Mouse (Mus musculus): ENCODE measurements around the gene Grik2. TPM values are rescaled to one million over a fixed set of nuclear protein-coding genes. Genes with fewer than 3 reads are reported as not detected.

Grik2 gene
- polyA plus RNA-seq, 1 experiment from 2014 or later: 6.5 TPM

DNA sequence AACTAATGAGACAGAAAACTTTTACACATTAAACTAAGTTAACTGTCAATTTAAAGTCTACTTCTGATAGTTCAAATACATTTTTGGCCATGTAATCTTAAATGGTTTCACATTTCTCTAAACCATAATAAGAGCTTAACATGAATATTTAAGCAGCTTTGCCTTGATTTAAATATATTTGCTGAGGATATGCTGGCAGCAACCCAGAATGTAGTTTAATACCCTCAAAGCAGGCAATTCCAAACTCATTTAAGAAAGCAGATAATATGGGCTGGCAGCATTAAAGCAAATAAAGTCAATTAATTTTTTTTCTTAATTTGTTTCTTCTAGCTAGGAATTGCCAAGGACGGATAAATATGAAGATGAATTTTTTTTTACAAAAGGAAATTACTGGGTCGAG, 56.7 kb downstream of the Grik2 start:
- no peak overlapping the region for H3K4me3 ChIP-seq (ENCODE audit: low read length)
- H3K27ac ChIP-seq (ENCODE audit: low read depth, low read length): no peak overlapping the region

DNA sequence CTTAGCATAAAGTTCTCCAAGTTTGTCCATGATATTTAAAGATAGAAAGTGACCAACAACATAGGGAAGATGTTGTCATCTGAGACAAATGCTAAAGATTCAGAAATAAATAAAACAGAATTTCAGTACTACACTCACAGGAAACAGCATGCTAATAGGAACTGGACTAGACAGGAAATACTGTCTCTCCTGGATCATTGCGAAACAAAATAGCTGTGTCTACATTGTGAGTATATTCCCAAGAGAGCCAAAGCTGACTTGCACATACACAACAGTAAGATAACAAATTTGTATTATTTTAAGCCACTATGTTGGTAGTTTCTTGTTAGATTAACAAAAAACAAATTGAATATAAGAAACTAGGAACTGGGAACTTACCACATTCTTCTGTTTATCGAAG, 64.9 kb downstream of the Grik2 start:
- Histone ChIP-seq H3K27me3 (ENCODE audit: control insufficient read depth, insufficient read depth, low read length) (no peaks in the 10 kb centered on the region), H3K4me2 (replicated peaks; ENCODE audit: low read depth, low read length) (no peak overlapping the region), H3K27ac (ENCODE audit: low read depth, low read length) (no peak overlapping the region), H3K9me3 (ENCODE audit: control insufficient read depth, low read length) (no peaks in the 10 kb centered on the region), H3K36me3 (ENCODE audit: control insufficient read depth, insufficient read depth, low read length) (no peaks in the 10 kb centered on the region), H3K4me1 (ENCODE audit: control insufficient read depth, insufficient read depth, low read length) (no peaks in the 10 kb centered on the region), H3K4me3 (ENCODE audit: low read length) (no peak overlapping the region), H3K9ac (ENCODE audit: low read depth, low read length) (no peak overlapping the region)
- 87% methylated on average over 2 of the region's 2 CpGs for WGBS
- ATAC-seq (ENCODE audit: low FRiP score, low TSS enrichment): no peak

More for the DNA sequence above, 56.7 kb downstream of the Grik2 start:
- WGBS: 86% methylated on average over 2 of the region's 2 CpGs
- no peaks in the 10 kb centered on the region for H3K4me1 ChIP-seq (ENCODE audit: control insufficient read depth, insufficient read depth, low read length)
- H3K9ac ChIP-seq (ENCODE audit: low read depth, low read length): no peak overlapping the region
- H3K9me3 ChIP-seq (ENCODE audit: control insufficient read depth, low read length): no peaks in the 10 kb centered on the region
- no peak overlapping the region for H3K4me2 ChIP-seq (replicated peaks; ENCODE audit: low read depth, low read length)
- no peak for ATAC-seq (ENCODE audit: low FRiP score, low TSS enrichment)
- H3K27me3 ChIP-seq (ENCODE audit: control insufficient read depth, insufficient read depth, low read length): no peaks in the 10 kb centered on the region
- H3K36me3 ChIP-seq (ENCODE audit: control insufficient read depth, insufficient read depth, low read length): no peaks in the 10 kb centered on the region

DNA sequence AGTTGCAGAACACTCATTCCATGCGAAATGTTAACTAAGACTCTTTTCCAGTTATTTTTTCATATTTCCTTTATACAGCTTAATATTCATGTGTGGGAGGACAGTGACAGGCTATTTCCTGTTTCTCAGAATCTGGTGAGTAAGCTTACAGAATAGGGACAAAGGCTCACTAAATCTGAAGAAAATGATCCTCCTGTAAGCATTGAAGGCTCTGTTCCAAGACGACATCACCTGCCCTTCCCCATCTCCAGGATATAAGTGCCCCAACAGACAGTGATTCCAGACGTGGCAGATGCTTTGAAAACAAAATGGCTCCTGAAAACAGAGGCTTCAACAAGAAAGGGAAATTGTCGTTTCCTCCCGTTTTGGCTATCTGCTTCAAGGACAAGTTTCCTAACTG, 71.7 kb downstream of the Grik2 start:
- Histone ChIP-seq H3K4me1 (ENCODE audit: control insufficient read depth, insufficient read depth, low read length) (no peaks in the 10 kb centered on the region), H3K27ac (ENCODE audit: low read depth, low read length) (no peak overlapping the region), H3K9ac (ENCODE audit: low read depth, low read length) (no peak overlapping the region), H3K4me2 (replicated peaks; ENCODE audit: low read depth, low read length) (no peak overlapping the region), H3K36me3 (ENCODE audit: control insufficient read depth, insufficient read depth, low read length) (no peaks in the 10 kb centered on the region), H3K4me3 (ENCODE audit: low read length) (no peak overlapping the region), H3K9me3 (ENCODE audit: control insufficient read depth, low read length) (no peaks in the 10 kb centered on the region), H3K27me3 (ENCODE audit: control insufficient read depth, insufficient read depth, low read length) (no peaks in the 10 kb centered on the region)
- ATAC-seq (ENCODE audit: low FRiP score, low TSS enrichment): no peak
- 55% methylated on average over 5 of the region's 5 CpGs for WGBS

DNA sequence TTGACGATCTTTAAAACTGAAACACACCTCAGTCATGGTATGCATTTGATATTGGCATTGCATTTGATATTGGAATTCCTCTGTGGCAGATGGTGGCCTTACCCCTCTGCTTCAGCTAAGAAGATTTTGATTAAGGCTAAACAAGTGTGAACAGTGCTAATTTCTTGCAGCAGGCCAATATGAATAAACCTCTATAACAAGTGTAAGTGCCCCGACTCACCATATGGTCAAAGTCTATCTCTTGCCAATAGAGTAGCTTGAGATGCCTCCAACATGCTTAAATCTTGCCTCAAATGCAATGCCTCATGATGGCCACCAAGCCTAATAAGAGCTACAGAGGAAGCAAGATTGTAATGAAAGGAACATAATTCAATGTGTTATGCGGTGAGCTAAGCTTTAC, 78.8 kb downstream of the Grik2 start:
- Histone ChIP-seq H3K9ac (ENCODE audit: low read depth, low read length) (no peak overlapping the region), H3K27me3 (ENCODE audit: control insufficient read depth, insufficient read depth, low read length) (no peaks in the 10 kb centered on the region), H3K4me3 (ENCODE audit: low read length) (no peak overlapping the region), H3K4me1 (ENCODE audit: control insufficient read depth, insufficient read depth, low read length) (no peaks in the 10 kb centered on the region), H3K4me2 (replicated peaks; ENCODE audit: low read depth, low read length) (no peak overlapping the region), H3K27ac (ENCODE audit: low read depth, low read length) (no peak overlapping the region), H3K36me3 (ENCODE audit: control insufficient read depth, insufficient read depth, low read length) (no peaks in the 10 kb centered on the region), H3K9me3 (ENCODE audit: control insufficient read depth, low read length) (no peaks in the 10 kb centered on the region)
- whole genome bisulfite sequencing: 94% methylated on average over 3 of the region's 3 CpGs
- no peak for ATAC-seq (ENCODE audit: low FRiP score, low TSS enrichment)

DNA sequence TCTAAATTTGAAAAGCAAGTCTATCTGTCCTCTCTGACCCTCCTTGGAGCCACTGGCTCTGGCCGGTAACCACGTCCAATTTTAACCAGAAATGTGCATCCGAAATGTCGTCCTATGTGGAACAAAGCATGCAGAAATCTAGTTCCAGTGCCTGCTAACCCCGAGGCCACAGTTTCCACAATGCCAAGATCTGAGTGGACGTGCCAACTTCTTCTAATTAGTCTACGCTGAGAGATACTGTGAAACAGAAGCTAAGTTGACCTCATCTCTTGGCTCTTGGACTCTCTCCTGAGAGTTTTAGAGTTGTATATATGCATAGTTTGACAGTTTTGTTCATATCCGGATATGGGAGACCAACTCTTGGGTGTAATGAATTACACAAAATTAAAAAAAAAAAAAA, 84.1 kb downstream of the Grik2 start:
- WGBS: 94% methylated on average over 8 of the region's 8 CpGs
- no peak for ATAC-seq (ENCODE audit: low FRiP score, low TSS enrichment)

DNA sequence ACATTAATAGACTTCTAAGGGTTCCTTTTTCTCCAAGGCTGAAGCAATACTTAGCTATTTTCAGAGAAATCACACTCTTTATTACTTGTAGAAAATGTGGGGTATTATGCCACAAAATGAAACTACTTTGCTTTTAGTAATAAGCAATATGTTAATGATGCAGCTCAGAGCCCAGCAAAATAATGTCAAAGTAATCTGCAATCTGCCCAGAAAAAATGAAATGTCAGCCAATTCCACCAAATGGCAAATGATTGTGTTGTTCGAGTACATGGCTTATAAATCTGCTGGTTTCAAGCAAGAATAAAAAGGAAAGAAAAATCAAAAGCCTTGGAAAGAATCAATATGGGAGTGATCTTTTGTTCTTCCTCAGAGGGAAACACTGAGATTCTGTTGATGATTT, 136.2 kb downstream of the Grik2 start:
- no peaks in the 10 kb centered on the region for H3K9me3 ChIP-seq (ENCODE audit: control insufficient read depth, low read length)
- no peaks in the 10 kb centered on the region for H3K36me3 ChIP-seq (ENCODE audit: control insufficient read depth, insufficient read depth, low read length)
- ATAC-seq (ENCODE audit: low FRiP score, low TSS enrichment): no peak
- WGBS: 70% methylated on average over 1 of the region's 1 CpGs
- H3K4me2 ChIP-seq (replicated peaks; ENCODE audit: low read depth, low read length): no peak overlapping the region
- no peaks in the 10 kb centered on the region for H3K27me3 ChIP-seq (ENCODE audit: control insufficient read depth, insufficient read depth, low read length)
- H3K27ac ChIP-seq (ENCODE audit: low read depth, low read length): no peak overlapping the region
- H3K9ac ChIP-seq (ENCODE audit: low read depth, low read length): no peak overlapping the region
- no peak overlapping the region for H3K4me3 ChIP-seq (ENCODE audit: low read length)
- no peaks in the 10 kb centered on the region for H3K4me1 ChIP-seq (ENCODE audit: control insufficient read depth, insufficient read depth, low read length)

More for the DNA sequence above, 84.1 kb downstream of the Grik2 start:
- no peaks in the 10 kb centered on the region for H3K27me3 ChIP-seq (ENCODE audit: control insufficient read depth, insufficient read depth, low read length)
- no peaks in the 10 kb centered on the region for H3K9me3 ChIP-seq (ENCODE audit: control insufficient read depth, low read length)
- no peak overlapping the region for H3K27ac ChIP-seq (ENCODE audit: low read depth, low read length)
- H3K4me1 ChIP-seq (ENCODE audit: control insufficient read depth, insufficient read depth, low read length): no peaks in the 10 kb centered on the region
- no peaks in the 10 kb centered on the region for H3K36me3 ChIP-seq (ENCODE audit: control insufficient read depth, insufficient read depth, low read length)
- no peak overlapping the region for H3K9ac ChIP-seq (ENCODE audit: low read depth, low read length)
- no peak overlapping the region for H3K4me2 ChIP-seq (replicated peaks; ENCODE audit: low read depth, low read length)
- no peak overlapping the region for H3K4me3 ChIP-seq (ENCODE audit: low read length)

DNA sequence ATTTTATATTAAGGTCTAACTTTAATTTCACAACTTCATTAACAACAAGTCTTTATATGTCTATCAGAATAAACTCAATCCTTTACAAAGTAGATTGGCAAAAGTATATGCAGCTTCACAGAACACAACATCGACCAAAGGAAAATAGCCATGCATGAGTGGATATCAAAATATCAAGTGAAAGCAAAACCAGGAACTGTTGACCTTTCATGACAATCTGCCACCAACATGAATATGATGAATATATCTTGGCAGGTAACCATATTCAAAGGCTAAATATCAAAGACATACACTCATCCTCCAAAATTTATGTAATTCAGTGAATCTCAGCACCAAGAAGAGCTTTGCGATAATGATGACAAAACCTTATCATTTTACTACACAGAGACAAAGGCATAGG, 141.4 kb downstream of the Grik2 start:
- ATAC-seq (ENCODE audit: low FRiP score, low TSS enrichment): no peak
- no peaks in the 10 kb centered on the region for H3K4me1 ChIP-seq (ENCODE audit: control insufficient read depth, insufficient read depth, low read length)
- 82% methylated on average over 2 of the region's 2 CpGs for WGBS

DNA sequence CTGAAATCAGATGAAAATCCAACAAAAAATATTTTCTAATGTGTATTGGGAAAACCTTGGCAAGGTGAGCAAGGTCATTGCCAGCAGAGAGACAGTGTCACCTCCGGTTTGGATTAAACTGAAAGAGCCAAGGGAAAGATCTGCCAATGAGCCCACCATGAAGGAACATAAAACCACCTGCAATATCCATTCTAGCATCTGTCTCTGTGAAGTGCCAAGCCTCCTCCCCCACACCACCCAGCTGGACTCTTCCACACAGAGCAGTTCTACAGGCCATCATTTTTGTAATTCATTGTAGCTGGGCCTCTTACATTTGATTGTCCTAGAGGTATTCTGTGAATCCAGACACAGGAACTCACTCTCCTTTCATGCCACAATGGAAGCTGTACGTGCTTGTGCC, 148.7 kb downstream of the Grik2 start:
- Histone ChIP-seq H3K36me3 (ENCODE audit: control insufficient read depth, insufficient read depth, low read length) (no peaks in the 10 kb centered on the region), H3K4me2 (replicated peaks; ENCODE audit: low read depth, low read length) (no peak overlapping the region)
- ATAC-seq (ENCODE audit: low FRiP score, low TSS enrichment): no peak

More for the DNA sequence above, 141.4 kb downstream of the Grik2 start:
- Histone ChIP-seq H3K36me3 (ENCODE audit: control insufficient read depth, insufficient read depth, low read length) (no peaks in the 10 kb centered on the region), H3K9ac (ENCODE audit: low read depth, low read length) (no peak overlapping the region), H3K4me3 (ENCODE audit: low read length) (no peak overlapping the region), H3K4me2 (replicated peaks; ENCODE audit: low read depth, low read length) (no peak overlapping the region), H3K9me3 (ENCODE audit: control insufficient read depth, low read length) (no peaks in the 10 kb centered on the region), H3K27ac (ENCODE audit: low read depth, low read length) (no peak overlapping the region), H3K27me3 (ENCODE audit: control insufficient read depth, insufficient read depth, low read length) (no peaks in the 10 kb centered on the region)

DNA sequence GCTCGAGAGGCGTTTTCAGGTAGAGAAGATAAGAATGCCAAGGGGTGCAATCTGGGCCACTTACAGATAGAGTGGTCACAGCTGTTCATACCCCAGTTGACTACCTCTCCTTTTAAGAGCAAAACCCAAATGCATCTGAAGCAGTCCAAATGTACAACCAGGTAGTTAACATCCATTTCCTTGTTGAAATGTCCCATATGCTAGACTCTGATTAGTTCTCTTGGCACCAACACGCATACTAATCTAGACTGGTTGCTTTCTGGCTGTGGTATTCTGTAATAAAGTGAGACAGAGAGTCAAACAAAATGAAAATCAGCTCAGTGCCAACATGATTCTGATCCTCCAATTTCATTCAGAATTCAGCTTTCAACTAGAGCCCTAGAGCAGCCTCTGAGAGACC, 164.6 kb downstream of the Grik2 start:
- H3K27me3 ChIP-seq (ENCODE audit: control insufficient read depth, insufficient read depth, low read length): no peaks in the 10 kb centered on the region
- no peaks in the 10 kb centered on the region for H3K4me1 ChIP-seq (ENCODE audit: control insufficient read depth, insufficient read depth, low read length)
- H3K4me2 ChIP-seq (replicated peaks; ENCODE audit: low read depth, low read length): no peak overlapping the region
- H3K27ac ChIP-seq (ENCODE audit: low read depth, low read length): no peak overlapping the region
- WGBS: 82% methylated on average over 3 of the region's 3 CpGs
- no peak overlapping the region for H3K9ac ChIP-seq (ENCODE audit: low read depth, low read length)
- no peaks in the 10 kb centered on the region for H3K9me3 ChIP-seq (ENCODE audit: control insufficient read depth, low read length)
- H3K4me3 ChIP-seq (ENCODE audit: low read length): no peak overlapping the region
- no peaks in the 10 kb centered on the region for H3K36me3 ChIP-seq (ENCODE audit: control insufficient read depth, insufficient read depth, low read length)
- ATAC-seq (ENCODE audit: low FRiP score, low TSS enrichment): no peak

More for the DNA sequence above, 148.7 kb downstream of the Grik2 start:
- Histone ChIP-seq H3K4me1 (ENCODE audit: control insufficient read depth, insufficient read depth, low read length) (no peaks in the 10 kb centered on the region), H3K27me3 (ENCODE audit: control insufficient read depth, insufficient read depth, low read length) (no peaks in the 10 kb centered on the region), H3K27ac (ENCODE audit: low read depth, low read length) (no peak overlapping the region), H3K9me3 (ENCODE audit: control insufficient read depth, low read length) (no peaks in the 10 kb centered on the region), H3K9ac (ENCODE audit: low read depth, low read length) (no peak overlapping the region), H3K4me3 (ENCODE audit: low read length) (no peak overlapping the region)
- WGBS: 75% methylated on average over 2 of the region's 2 CpGs

DNA sequence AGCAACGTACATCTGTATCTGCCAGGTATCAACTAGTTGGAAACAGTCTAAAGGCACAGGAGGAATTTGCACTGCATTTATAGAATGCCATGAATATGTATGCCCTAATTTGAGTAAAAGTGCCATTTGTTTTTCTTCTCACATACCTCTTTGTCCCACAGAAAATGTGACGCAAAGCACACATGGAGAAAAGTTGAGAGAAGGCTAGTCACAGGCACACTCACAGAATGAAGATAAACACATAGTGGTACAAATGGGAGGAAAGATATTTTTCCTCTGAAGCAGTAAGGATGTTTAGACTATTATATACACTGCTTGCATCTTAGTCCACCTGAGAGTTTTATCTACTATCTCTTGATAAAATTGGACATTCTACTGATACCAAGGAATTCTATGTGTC, 190.9 kb downstream of the Grik2 start:
- ATAC-seq (ENCODE audit: low FRiP score, low TSS enrichment): no peak
- Histone ChIP-seq H3K36me3 (ENCODE audit: control insufficient read depth, insufficient read depth, low read length) (no peaks in the 10 kb centered on the region), H3K4me3 (ENCODE audit: low read length) (no peak overlapping the region), H3K4me1 (ENCODE audit: control insufficient read depth, insufficient read depth, low read length) (no peaks in the 10 kb centered on the region), H3K4me2 (replicated peaks; ENCODE audit: low read depth, low read length) (no peak overlapping the region), H3K9ac (ENCODE audit: low read depth, low read length) (no peak overlapping the region), H3K27me3 (ENCODE audit: control insufficient read depth, insufficient read depth, low read length) (no peaks in the 10 kb centered on the region), H3K9me3 (ENCODE audit: control insufficient read depth, low read length) (no peaks in the 10 kb centered on the region), H3K27ac (ENCODE audit: low read depth, low read length) (no peak overlapping the region)
- 89% methylated on average over 2 of the region's 2 CpGs for WGBS

Data from kidney, embryonic 14.5 days (tissue).